Mouse (Mus musculus) adrenal gland, postnatal 25 days (tissue): ENCODE measurements around the gene Sdc3. TPM values are rescaled to one million over a fixed set of nuclear protein-coding genes. Genes with fewer than 3 reads are reported as not detected.

Source experiments
- DNase-seq: peaks from one replicate; pipeline ENCODE4 v3.0.0; 2021; ENCODE audit warnings: mixed read lengths
- total RNA-seq: library from RNA; stranded (reverse); gene quantifications from 2 replicates; pipeline ENCODE4 v1.2.3, GENCODE M21; 2021

Gene Sdc3
- total RNA-seq, 1 experiment from 2014 or later = 496 TPM

- peak; percentile 55 for DNase-seq
Measured at GRCm38 (mm10) chr4:130828851-130829673, 36.7 kb downstream of the Sdc3 start.

GRCm38 (mm10) chr4:130834122-130834521 lies 41.8 kb downstream of the Sdc3 start:
- peak; percentile 36 for DNase-seq

GRCm38 (mm10) chr4:130835550-130835949 lies 43.2 kb downstream of the Sdc3 start:
- DNase-seq = no peak

GRCm38 (mm10) chr4:130836281-130837061 lies 44.1 kb downstream of the Sdc3 start:
- DNase-seq = no peak

- DNase-seq = no peak
Measured at GRCm38 (mm10) chr4:130838585-130838984, 46.2 kb downstream of the Sdc3 start.

GRCm38 (mm10) chr4:130841107-130841840 lies 48.9 kb downstream of the Sdc3 start:
- peak; percentile 55 for DNase-seq

- no peak for DNase-seq
Measured at GRCm38 (mm10) chr4:130848814-130849213, 56.5 kb downstream of the Sdc3 start.

GRCm38 (mm10) chr4:130857661-130858060 lies 65.3 kb downstream of the Sdc3 start:
- no peak for DNase-seq

- DNase-seq = no peak
Measured at GRCm38 (mm10) chr4:130858880-130859279, 66.5 kb downstream of the Sdc3 start.

- DNase-seq = no peak
Measured at GRCm38 (mm10) chr4:130859467-130859866, 67.1 kb downstream of the Sdc3 start.

- no peak for DNase-seq
Measured at GRCm38 (mm10) chr4:130860902-130861652, 68.7 kb downstream of the Sdc3 start.

- DNase-seq = peak; percentile 85
Measured at GRCm38 (mm10) chr4:130861653-130862208, 69.4 kb downstream of the Sdc3 start.

- DNase-seq = no peak
Measured at GRCm38 (mm10) chr4:130862538-130862937, 70.2 kb downstream of the Sdc3 start.

GRCm38 (mm10) chr4:130865460-130865859 lies 73.1 kb downstream of the Sdc3 start:
- no peak for DNase-seq

- no peak for DNase-seq
Measured at GRCm38 (mm10) chr4:130865901-130866371, 73.6 kb downstream of the Sdc3 start.

GRCm38 (mm10) chr4:130867940-130868339 lies 75.6 kb downstream of the Sdc3 start:
- DNase-seq = no peak

GRCm38 (mm10) chr4:130868803-130869202 lies 76.5 kb downstream of the Sdc3 start:
- DNase-seq = no peak

- no peak for DNase-seq
Measured at GRCm38 (mm10) chr4:130872414-130872813, 80.1 kb downstream of the Sdc3 start.

- no peak for DNase-seq
Measured at GRCm38 (mm10) chr4:130873440-130873839, 81.1 kb downstream of the Sdc3 start.

- peak; percentile 86 for DNase-seq
Measured at GRCm38 (mm10) chr4:130874601-130875000, 82.3 kb downstream of the Sdc3 start.
